Mouse (Mus musculus) left cerebral cortex, postnatal 14 days (tissue): Measurements from ENCODE around the gene Cct7. TPM values are rescaled to one million over a fixed set of nuclear protein-coding genes. Genes with fewer than 3 reads are reported as not detected.
"Not testable (repeated sequence)": the region's sequence is repeated elsewhere in the genome, so short reads cannot be mapped to it uniquely, and the experiment has no call there.

Experiments used
- DNase-seq, 2 experiments: peaks; one replicate each; pipeline ENCODE4 v3.0.0; 2021 to 2022; ENCODE audit warnings: low spot score in 2 of 2, mixed read lengths in 1 of 2
- intact Hi-C: fragments of 180-260 bp; cut with DNase I; formaldehyde crosslinking; loops from one replicate; pipeline ENCODE4 v1.15.1; 2025
- total RNA-seq, 2 experiments: library from RNA; stranded (reverse); gene quantifications; 2 replicates each; pipeline ENCODE4 v1.2.3; 2021

Cct7 gene
- total RNA-seq, 2 experiments from 2014 or later, result 209 to 210 TPM

DNA sequence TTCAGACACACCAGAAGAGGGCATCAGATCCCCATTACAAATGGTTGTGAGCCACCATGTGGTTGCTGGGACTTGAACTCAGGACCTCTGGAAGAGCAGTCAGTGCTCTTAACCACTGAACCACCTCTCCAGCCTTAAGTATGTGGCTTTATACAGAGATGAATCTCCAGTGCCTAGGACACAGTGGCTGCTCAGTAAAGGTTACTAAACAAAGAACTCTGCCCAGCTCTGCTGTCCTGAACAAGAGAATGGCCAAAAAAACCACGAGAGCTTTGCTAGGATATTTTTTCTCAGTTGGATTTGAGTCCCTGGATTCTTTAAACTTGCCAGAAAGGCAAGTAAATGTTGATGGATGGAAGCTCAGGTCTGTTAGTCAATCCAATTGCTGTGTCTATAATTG lies 1.2 kb upstream of the Cct7 start:
- DNase-seq, intact Hi-C loops: not testable (repeated sequence)

DNA sequence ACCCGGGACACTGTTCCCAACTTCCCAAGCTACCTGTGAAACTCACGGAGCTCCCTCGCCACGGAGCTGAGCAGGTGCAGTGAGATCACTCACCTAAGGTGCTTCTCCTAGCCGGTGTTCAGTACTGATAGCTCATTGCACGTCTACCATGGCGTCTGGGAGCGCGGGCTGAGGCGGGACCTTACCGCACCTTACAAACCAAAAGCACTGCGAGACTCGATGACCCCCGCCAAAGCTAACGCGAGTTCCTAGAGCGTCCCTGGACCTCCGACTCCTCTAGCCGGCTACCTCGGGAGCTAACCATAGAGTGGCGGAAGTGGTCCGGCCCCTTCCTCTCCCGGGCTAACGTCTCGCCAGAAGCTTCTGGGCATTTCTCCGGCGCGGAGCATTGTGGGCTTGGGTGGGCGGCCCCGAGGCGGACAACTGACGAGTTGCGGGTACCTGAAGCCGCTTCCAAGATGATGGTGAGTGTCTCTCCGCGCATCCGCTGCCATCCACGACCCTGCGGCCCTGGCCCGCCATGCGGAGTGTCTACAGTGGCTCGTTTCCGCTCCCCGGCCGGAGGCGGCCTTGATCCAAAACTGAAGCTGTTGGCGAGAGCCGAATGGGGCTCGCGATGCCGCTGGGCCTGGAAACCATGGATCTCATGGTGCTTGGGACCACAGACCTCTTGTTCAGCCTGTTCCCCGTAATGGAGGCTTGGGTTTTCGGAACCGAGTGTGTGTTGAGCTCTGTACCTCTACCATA lies 523 bp downstream of the Cct7 start, which contains the start of gene Pradc1:
Gene Pradc1 (minus strand): TSS at position 307 of the 747 bp plus-strand sequence.
- DNase-seq, result peak; percentile 98 to 99
- intact Hi-C loops, result no loop called here

DNA sequence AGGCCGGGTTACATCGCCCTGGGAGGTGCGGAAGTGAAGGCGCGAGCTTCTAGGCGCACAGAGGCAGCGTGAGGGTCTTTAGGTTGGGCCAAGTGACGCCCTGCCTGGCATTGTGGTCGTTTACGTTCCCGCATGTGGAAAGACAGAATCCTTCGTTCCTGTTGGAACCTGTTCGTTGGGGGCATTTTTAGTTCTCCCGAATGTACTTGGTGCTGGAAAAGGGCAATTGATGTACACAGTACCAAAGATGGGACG lies 1.0 kb downstream of the Cct7 start:
- DNase-seq, result no peak
- intact Hi-C loops, result no loop called here

DNA sequence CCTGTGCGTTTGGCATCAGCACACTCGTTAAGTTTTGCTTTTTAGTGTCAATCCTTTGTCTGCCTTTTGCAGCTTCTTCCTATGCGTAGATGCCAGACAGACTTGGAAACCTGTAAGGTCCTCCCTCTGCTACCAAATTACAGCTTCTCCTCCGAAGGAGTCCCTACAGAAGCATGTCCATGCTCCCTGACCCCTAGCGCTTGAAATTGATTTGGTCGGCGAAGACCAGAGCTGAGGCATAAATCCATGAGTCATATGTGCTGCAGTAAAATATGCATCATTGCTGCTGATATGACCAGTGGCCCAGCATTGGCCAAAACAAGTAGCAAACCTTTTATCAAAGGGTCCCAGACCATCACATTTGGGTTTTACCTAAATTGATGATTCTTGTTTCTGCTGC lies 1.5 kb downstream of the Cct7 start:
- intact Hi-C loops, result no loop called here
- no peak for DNase-seq

DNA sequence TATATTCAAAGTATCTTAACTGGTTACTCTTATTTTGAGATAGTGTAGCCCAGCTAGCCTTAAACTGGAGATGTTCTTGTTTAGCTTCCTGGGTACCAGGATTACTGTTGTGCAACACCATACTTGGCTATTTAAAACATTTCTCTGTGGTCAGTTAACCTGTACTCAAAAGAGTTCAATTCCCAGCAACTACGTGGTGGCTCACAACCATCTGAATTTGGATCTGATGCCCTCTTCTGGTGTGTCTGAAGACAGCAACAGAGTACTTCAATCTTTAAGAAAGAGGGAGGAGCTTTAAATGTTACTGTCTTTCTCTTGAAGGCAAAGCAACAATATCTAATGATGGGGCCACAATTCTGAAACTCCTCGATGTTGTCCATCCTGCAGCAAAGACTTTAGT lies 8.3 kb downstream of the Cct7 start:
- no peak for DNase-seq
- intact Hi-C loops, result no loop called here

DNA sequence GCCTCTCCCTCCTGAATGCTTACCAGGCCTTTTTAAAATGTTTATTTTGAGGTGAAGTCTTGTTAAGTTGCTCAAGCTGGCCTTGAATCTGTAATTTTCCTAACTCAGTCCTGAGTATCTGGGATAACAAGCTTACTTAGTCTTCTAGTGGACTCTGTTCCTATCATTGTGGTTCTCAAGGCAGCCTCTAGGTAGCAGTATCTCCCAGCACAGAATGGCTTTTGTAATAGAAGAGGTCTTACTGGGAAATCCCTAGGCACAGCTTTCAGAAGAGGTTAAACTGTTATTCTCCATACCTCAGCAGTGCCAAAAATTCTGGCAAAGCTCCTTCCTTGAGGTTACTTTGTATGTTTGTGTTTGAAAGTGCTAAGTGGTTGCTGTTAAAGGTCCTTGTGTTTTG lies 14.1 kb downstream of the Cct7 start:
- intact Hi-C loops, result no loop called here
- peak; percentile 41 to 57 for DNase-seq

DNA sequence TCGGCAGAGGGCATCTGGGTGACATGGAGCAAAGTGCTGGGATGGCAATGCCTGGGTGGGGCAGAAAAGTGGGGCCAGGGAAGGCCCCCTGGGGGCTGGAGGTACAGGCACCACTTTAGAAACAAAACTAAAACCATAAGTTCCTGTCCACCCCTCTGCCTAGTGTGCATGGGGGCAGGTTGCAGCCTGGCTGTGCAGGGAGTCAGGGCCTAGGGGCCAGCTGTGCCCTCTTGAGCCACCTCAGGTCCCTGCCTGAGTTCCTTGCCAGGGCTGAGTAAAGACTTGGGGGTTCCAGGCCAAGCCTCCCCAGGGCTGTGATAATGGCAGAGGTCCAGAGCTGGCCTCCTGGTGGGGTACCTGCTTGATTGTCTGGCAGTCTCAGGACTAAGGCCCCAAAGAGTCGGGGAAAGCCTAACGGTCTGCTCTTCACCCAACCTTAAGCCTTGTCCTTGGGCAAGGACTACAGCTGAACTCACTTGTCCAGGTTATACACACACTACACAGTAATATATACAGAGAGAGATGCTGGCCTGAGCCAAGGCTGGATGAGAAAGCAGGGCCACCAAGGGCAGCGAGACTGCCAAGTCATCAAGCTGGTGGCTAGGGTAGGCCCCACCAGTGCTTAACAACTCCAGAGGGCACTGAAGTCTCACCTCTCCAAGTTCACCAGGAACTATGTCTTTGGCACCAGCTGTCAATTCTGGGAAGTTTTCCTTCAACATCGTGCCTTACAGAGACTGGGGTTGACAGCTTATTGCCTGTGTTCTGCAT lies 18.5 kb downstream of the Cct7 start:
- intact Hi-C loops, result loop anchor here (5.0 kb wide), 1 partner anchor 42 kb away; the partner anchor contains the start of gene Egr4
- no peak for DNase-seq

DNA sequence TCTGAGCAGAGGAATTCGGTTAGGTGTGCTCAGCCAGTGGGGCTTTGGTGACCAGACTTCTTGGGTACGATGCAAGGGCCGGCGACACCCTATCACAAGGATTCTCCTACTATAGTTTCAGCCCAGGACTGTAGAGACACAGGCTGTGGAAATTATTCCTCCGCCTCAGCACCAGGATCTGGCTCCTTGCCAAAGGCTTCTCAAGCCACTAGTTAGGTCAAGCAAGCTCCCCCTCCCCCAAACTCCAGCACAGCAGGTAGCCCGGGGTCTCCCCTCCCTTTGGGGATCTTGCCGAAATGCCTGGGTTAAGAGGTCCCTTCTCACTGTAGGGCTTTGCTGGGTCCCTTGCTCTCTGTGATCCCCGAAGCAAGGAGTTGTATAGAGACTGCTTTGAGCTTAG lies 20.6 kb downstream of the Cct7 start:
- DNase-seq, result no peak

DNA sequence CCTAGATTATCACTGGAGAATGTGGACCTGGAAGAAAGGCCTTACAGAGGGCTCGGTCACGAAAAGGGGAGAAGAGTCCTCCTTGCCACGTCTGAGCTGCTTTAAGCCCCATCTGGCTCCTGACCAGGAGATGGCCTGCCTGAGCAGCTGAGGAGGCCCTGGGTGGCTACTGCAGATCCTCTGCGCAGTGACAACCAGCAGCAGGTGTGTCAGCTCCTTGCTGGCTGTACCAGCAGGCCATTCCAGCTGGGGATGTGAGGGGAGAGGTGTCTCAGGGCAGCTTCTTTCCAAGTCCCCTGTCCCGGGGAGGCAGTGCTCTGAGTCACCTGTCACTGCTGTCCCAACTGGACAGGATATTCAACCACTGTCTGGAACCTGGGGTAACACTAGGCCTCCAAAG lies 21.2 kb downstream of the Cct7 start:
- intact Hi-C loops, result loop anchor here (5.0 kb wide), 1 partner anchor 40 kb away; the partner anchor contains the start of gene Egr4
- DNase-seq, result no peak

More for the DNA sequence above, 20.6 kb downstream of the Cct7 start:
- intact Hi-C loops, result loop anchor here (5.0 kb wide), 1 partner anchor 40 kb away; the partner anchor contains the start of gene Egr4

DNA sequence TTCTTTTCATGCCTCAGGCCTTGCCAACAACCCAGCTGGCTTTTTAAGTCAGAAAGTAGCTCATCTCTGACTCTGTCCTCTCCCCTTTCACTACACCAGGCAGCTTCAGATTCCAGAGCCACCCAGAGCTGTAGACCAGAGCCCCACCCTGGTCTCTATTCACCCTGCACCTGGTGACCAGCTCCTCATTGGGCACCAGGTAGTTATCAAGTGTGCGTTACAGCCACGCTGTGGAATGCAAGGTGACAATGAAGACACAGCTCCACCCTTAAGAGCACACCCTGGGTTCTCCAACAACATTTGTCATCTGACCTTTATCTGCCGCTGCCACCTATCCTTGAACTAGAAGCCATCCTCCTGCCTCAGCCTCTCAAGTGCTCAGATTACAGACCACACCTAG lies 24.3 kb downstream of the Cct7 start:
- no peak for DNase-seq
- intact Hi-C loops, result no loop called here

DNA sequence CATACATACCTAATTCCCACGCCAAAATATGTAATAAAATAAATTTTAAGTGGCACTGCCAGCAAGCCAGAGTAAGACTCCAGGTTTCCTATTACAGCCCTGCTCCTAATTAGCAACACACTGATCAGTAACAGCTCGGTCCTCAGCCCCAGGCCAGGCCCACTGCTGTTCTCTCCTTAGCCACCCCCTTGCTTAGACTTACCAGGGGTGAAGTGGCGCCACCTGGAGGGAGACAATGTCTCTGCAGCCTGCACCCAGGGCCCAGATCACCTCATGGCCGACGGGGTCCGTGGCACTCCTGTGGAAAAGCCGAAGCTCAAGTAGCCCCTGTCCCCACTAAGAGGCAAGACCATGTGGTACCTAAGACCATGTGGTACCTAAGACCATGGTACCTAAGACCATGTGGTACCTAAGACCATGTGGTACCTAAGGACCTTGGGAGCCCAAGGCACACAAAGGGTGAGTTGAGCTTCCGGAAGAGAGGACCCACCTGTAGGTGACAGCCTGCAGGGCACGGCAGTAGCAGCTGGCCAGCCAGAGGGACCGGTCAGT lies 26.1 kb downstream of the Cct7 start:
- intact Hi-C loops, result no loop called here
- DNase-seq, result no peak

DNA sequence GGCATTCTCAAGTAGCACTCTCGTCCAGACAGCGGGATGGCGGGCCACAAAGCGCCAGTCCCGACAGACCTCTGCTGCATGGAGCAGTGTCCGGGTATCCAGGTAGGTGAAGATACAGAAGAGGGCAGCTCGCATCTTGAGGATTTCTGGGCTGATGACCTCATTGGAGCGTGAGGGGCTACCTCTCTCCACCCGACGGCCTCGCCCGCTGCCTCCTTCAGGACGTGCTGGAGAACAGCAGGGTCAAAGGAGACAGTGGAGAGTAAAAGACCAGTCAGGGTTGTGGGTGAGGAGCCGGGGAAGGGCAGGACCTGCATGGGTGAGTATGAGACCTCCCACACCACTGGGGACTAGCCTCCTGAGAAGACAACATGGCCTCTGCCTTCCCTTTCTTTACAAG lies 27.1 kb downstream of the Cct7 start:
- intact Hi-C loops, result no loop called here

DNA sequence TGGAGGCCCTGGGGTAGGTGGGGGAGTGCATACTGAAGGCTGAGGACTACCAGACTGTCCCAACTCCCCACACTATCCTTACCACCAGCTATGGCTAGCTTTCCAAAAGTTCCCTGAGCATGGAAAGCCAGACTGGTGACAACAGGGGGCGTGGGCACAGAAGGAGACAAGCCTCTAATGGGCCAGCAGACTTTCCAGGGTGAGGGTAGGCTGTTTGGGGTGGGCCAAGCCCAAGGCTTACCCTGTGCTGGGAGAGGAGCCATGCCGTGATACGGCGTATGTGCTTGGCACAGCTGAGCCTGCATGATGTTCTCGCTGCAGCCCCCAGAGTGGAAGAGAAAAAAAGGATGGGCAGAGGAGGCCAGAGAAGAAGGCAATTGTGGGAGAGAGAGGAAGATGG lies 28.7 kb downstream of the Cct7 start:
- DNase-seq, result no peak
- intact Hi-C loops, result loop anchor here (10.0 kb wide), 1 partner anchor 425 kb away; the partner anchor contains the start of gene Nat8f4

More for the DNA sequence above, 27.1 kb downstream of the Cct7 start:
- no peak for DNase-seq

DNA sequence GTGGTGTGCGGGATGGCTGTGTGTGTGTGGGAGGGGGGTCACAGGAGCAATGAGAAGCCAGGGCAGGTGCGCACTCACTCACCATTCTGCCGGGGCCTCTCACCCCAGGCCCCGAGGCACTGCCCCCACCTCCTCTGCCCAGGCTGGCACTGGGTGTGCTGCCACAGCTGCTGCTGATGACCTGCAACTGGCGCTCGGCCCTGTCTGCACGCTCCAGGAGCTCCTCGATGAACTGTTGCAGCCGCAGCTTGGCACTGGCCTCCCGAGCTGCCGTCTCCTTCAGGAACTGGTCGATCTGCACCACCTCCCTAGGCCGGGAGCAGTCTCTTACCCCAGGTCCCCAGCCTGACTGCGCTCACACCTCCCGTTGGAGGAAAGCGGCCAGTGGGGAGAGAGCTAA lies 29.4 kb downstream of the Cct7 start:
- intact Hi-C loops, result loop anchor here (10.0 kb wide), 1 partner anchor 424 kb away; the partner anchor contains the start of gene Nat8f4

DNA sequence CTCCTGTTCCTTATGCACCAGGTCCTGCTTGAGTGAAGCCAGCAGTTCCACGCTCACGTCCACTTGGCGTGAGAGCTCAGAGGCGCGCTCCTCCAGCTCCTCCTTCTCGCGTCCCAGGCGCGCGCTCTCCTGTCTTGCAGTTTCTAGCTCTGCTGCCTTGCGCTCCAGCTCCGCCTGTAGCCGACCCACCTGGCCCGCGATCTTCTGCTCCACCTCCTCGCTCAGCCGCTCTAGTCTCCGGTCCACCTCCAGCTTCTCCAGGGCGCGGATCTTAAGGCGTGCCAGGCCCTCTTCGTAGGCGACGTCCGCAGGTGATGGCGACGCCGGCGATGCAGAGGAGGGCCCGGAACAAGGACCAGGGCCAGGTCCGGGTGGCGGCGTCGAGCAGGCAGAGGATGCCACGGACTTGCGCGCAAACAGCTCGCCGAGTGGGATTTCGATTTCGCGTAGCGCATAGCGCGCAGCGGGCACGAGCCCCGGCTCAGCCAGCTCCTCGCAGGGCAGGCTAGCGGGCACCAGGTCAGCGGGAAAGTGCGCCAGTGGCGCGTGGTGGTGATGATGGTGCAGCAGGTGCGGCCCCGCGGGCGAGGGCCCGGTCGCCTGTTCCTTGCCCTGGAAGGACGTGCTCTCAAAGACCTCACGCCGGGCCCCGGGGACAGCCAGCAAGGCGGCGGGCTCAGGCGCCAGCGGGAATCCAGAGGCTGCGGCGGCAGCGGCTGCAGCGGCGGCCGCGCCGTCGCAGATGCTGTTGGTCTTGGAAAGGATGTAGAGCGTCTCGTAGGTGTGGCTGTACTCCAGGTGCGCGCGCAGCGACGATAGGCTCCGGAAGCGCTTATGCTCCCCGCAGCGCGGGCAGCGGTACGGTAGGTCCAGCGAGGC lies 32.8 kb downstream of the Cct7 start:
- DNase-seq, result no peak
- intact Hi-C loops, result loop anchor here (10.0 kb wide), 1 partner anchor 421 kb away; the partner anchor contains the start of gene Nat8f4

More for the DNA sequence above, 29.4 kb downstream of the Cct7 start:
- no peak for DNase-seq

DNA sequence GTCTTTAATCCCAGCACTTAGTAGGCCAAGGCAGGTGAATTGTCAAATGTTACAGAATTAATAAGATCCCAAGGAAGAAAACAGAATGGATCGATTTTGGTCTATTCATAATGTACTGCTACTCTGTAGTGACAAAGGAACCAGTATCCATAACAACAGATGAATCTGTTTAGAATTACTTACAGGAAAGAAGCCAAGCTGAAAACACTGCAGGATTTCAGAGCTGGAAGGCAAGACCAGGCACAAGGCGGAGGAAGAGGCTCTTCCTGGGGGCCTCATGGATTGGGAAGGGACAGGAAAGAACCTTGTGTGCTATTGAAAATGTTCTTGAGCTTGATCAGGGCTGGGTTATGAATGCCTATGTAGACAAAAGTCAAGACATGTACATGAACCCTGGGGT lies 34.4 kb downstream of the Cct7 start:
- intact Hi-C loops, result loop anchor here (10.0 kb wide), 1 partner anchor 419 kb away; the partner anchor contains the start of gene Nat8f4
- DNase-seq, result no peak

DNA sequence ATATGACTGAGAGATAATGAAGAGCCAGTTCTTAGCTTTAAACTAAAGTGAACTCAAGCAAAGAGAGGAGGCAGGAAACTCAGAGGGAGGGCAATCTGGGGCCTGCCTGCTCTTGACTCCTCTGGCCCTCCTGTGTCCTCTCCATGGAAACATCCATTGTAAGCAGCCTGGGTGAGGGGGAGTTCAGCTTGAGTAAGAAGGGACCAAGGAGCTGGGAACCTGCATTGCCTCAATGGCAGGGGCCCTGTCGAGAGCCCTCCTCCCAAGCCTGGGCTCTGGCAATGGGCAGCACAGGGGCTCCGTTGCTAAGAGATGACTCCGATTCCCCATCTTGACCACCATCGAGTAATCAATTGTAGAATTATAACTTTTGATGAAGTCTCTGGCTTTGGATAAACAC lies 37.2 kb downstream of the Cct7 start:
- no peak for DNase-seq
- intact Hi-C loops, result loop anchor here (10.0 kb wide), 1 partner anchor 416 kb away; the partner anchor contains the start of gene Nat8f4

DNA sequence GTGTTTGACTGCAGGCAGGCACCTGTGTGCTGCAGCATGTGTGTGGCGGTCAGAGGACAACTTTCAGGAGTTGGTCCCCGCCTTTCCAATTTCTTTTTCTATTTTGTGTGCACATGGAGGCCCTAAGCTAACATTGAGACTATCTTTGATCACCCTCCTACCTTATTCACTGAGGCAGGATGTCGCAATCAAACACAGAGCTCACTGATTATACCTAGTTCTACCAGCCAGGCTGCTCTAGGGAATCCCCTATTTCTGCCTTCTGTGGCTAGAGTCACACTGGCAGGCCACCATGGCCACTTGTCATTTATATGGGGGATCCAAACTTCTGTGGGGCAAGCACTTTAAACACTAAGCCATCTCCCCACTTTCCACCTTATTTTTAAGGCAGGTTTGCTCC lies 38.4 kb downstream of the Cct7 start:
- DNase-seq, result no peak
- intact Hi-C loops, result loop anchor here (10.0 kb wide), 1 partner anchor 415 kb away; the partner anchor contains the start of gene Nat8f4

DNA sequence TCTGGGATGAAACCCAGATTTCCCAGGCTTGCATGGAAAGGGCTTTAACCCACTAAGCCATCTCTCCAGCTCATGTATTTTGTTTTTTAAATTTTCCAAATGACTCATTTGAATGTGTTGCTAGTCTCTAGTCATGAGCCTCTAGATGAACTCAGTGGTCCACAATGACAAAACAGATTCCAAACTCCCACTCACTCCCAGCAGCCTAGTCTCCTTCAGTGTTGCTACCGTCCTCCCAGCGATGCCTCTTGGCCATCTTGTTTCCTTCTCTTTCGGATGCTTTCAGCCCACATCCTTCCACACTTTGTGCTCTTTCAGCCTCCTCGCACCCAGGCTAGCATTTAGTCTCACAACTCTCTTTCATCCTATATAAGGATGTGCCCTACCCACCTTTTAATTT lies 38.9 kb downstream of the Cct7 start:
- intact Hi-C loops, result no loop called here

More for the DNA sequence above, 38.9 kb downstream of the Cct7 start:
- no peak for DNase-seq
